Mouse (Mus musculus) ES-E14 (cell line): ENCODE measurements at regions not wholly inside any gene's neighbourhood (a gene's known extent, or its start where the extent isn't known, plus 50 kb on each side); places are given as distances from the start of the nearest gene placed in this dataset.

Source experiments
- DNase-seq: peaks from one replicate; pipeline ENCODE4 v3.0.0-alpha.2; 2013; ENCODE audit warnings: low read depth, low spot score
- H3K27ac ChIP-seq: 2 replicates; pipeline ENCODE4 v1.5.1; 2012; ENCODE audit warnings: low read depth, mild to moderate bottlenecking, low read length, moderate library complexity, mixed read lengths; ENCODE audit not compliant: poor library complexity, insufficient read depth, severe bottlenecking
- H3K36me3 ChIP-seq: 2 replicates; pipeline ENCODE4 v1.6.1; 2012; ENCODE audit warnings: mild to moderate bottlenecking, low read length, moderate library complexity, mixed read lengths; ENCODE audit not compliant: control insufficient read depth, poor library complexity, insufficient read depth, severe bottlenecking
- H3K4me1 ChIP-seq, 2 experiments: fragments of 150-350 bp in 1 of 2; sonication (generic) in 1 of 2; 2 replicates each; pipeline ENCODE4 v1.6.1; 2012; ENCODE audit warnings: low read length in 2 of 2, mild to moderate bottlenecking in 1 of 2, mixed read lengths in 1 of 2; ENCODE audit not compliant: control insufficient read depth in 2 of 2, insufficient read depth in 2 of 2, poor library complexity in 1 of 2
- H3K4me3 ChIP-seq, 2 experiments: fragments of 150-350 bp in 1 of 2; sonication (generic) in 1 of 2; 2 replicates each; pipeline ENCODE4 v1.5.1; 2012; ENCODE audit warnings: low read length in 2 of 2, low read depth in 1 of 2, mild to moderate bottlenecking in 1 of 2, mixed read lengths in 1 of 2; ENCODE audit not compliant: insufficient read depth in 1 of 2, poor library complexity in 1 of 2, severe bottlenecking in 1 of 2
- H3K9ac ChIP-seq: 2 replicates; pipeline ENCODE4 v1.6.1; 2012; ENCODE audit warnings: low read depth, mild to moderate bottlenecking, low read length, mixed read lengths; ENCODE audit not compliant: poor library complexity, insufficient read depth, severe bottlenecking
- H3K9me3 ChIP-seq: fragments of 150-350 bp; sonication (generic); 2 replicates; pipeline ENCODE4 v1.6.1; 2012; ENCODE audit warnings: low read depth, mild to moderate bottlenecking, low read length; ENCODE audit not compliant: control insufficient read depth, insufficient read depth
- CHD2 ChIP-seq: IDR thresholded peaks from 2 replicates; pipeline ENCODE4 v1.6.1; 2014; ENCODE audit warnings: mild to moderate bottlenecking, low read depth, low read length, inconsistent platforms
- HCFC1 ChIP-seq: IDR thresholded peaks from 2 replicates; pipeline ENCODE4 v1.6.1; 2012; ENCODE audit warnings: low read length, inconsistent platforms, borderline replicate concordance; ENCODE audit not compliant: insufficient read depth
- MAFK ChIP-seq: IDR thresholded peaks from 2 replicates; pipeline ENCODE4 v1.6.1; 2014; ENCODE audit warnings: mild to moderate bottlenecking, low read depth, low read length, inconsistent platforms; ENCODE audit not compliant: insufficient read depth
- ZC3H11A ChIP-seq: IDR thresholded peaks from 2 replicates; pipeline ENCODE4 v1.6.1; 2012; ENCODE audit warnings: low read depth, mild to moderate bottlenecking, inconsistent platforms, low read length, borderline replicate concordance
- ZNF384 ChIP-seq: IDR thresholded peaks from 2 replicates; pipeline ENCODE4 v1.6.1; 2012; ENCODE audit warnings: low read depth, low read length, inconsistent platforms
- in situ Hi-C, 2 experiments: fragments of 600-800 bp; cut with MboI; formaldehyde crosslinking; loops; one replicate each; pipeline ENCODE4 v1.15.1; 2025; ENCODE audit warnings: low sequenced_read_pairs in 2 of 2, inconsistent platforms in 1 of 2; ENCODE audit not compliant: unreplicated experiment in 2 of 2

DNA sequence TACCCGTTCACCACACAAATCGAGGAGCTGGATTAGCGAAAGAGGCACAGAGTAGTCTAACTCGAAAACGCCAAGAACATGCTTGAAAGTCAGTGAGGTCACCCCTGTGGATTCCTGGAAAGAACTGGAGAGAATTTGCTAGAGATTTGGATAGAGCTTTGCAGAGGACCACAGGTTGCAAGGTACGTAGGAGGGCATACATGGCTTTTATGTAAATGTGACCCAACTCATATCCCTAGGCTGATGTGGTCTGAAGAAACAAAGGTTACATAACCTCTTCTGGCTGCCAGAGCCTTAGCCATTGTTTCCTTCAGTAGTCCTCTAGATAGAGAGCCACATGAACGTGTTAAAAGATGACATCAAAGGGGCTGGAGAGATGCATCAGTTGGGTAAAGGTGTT, 525.7 kb upstream of the Sox9 start:
- Histone ChIP-seq H3K27ac (no peak overlapping the region), H3K4me1 (no peaks in the 10 kb centered on the region), H3K9me3 (no peaks in the 10 kb centered on the region), H3K9ac (no peak overlapping the region), H3K36me3 (no peaks in the 10 kb centered on the region), H3K4me3 (no peak overlapping the region)
- in situ Hi-C loops, result no loop called here
- TF ChIP-seq CHD2, result no peak
- no peak for TF ChIP-seq ZNF384
- no peak for TF ChIP-seq HCFC1
- TF ChIP-seq ZC3H11A, result no peak
- no peak for TF ChIP-seq MAFK
- no peak for DNase-seq

GRCm38 (mm10) chr11:112264077-112264476, 517.9 kb upstream of the Sox9 start:
- Histone ChIP-seq H3K36me3 (no peaks in the 10 kb centered on the region), H3K9ac (no peak overlapping the region), H3K4me1 (no peaks in the 10 kb centered on the region), H3K9me3 (no peaks in the 10 kb centered on the region), H3K4me3 (no peak overlapping the region), H3K27ac (no peak overlapping the region)
- no peak for DNase-seq
- TF ChIP-seq CHD2 (no peak), ZC3H11A (no peak), ZNF384 (no peak)
- in situ Hi-C loops, result no loop called here

- no peaks in the 10 kb centered on the region for H3K36me3 ChIP-seq
- no peak for DNase-seq
- H3K4me3 ChIP-seq, result no peak overlapping the region
- TF ChIP-seq CHD2 (no peak), HCFC1 (no peak), MAFK (no peak), ZNF384 (no peak), ZC3H11A (no peak)
- no peak overlapping the region for H3K9ac ChIP-seq
- in situ Hi-C loops, result no loop called here
- no peaks in the 10 kb centered on the region for H3K9me3 ChIP-seq
- no peak overlapping the region for H3K27ac ChIP-seq
- no peaks in the 10 kb centered on the region for H3K4me1 ChIP-seq
These were observed 511.1 kb upstream of the Sox9 start for GRCm38 (mm10) chr11:112270911-112271310.

DNA sequence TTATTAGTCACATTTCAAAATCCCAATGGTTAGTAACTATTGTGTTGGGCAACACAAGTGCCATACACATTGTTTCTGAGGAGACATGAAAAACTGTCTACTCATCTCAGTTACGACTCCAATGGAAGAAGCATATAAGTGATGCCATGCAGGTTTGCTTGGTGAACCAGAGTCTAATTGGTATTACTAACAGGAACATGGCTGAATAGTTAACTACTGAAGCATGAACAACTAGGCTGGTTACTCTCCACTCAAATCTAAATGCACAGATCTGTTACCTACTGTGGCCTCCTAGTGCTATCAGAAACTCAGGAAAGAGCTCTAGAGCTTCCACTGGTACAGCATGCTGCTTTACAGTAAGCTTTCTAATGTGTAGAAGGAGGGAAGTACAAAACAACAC, 503.5 kb upstream of the Sox9 start:
- TF ChIP-seq ZNF384, result no peak
- no peak for TF ChIP-seq MAFK
- TF ChIP-seq ZC3H11A, result no peak
- TF ChIP-seq HCFC1, result no peak
- no peak for TF ChIP-seq CHD2
- Histone ChIP-seq H3K27ac (no peak overlapping the region), H3K36me3 (no peaks in the 10 kb centered on the region), H3K9ac (no peak overlapping the region), H3K9me3 (no peaks in the 10 kb centered on the region), H3K4me3 (no peak overlapping the region), H3K4me1 (no peaks in the 10 kb centered on the region)
- in situ Hi-C loops, result no loop called here
- no peak for DNase-seq

DNA sequence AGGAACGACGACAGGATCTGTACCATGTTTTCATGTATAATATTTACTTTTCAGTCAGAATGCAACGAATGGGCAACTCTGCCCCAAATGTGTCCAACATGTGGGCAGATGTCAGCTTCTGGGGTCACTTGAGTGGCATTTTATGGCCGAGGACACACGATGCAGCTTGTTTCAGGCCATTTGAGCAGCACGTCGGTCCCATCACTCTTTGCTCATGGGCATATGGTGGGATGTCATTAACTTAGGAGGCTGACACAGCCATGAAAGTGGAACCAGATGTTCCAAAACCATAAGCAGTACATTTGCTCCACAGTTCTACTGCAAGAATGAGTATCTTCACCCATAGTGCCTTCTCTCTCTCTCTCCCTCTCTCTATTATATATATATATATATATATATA, 499.1 kb upstream of the Sox9 start:
- no peaks in the 10 kb centered on the region for H3K36me3 ChIP-seq
- in situ Hi-C loops, result no loop called here
- no peak overlapping the region for H3K27ac ChIP-seq
- H3K9ac ChIP-seq, result no peak overlapping the region
- TF ChIP-seq HCFC1 (no peak), ZNF384 (no peak), MAFK (no peak), CHD2 (no peak)
- no peaks in the 10 kb centered on the region for H3K4me1 ChIP-seq
- H3K9me3 ChIP-seq, result no peaks in the 10 kb centered on the region
- DNase-seq, result no peak
- no peak overlapping the region for H3K4me3 ChIP-seq
